Mouse (Mus musculus): ENCODE measurements at regions not wholly inside any gene's neighbourhood (a gene's known extent, or its start where the extent isn't known, plus 50 kb on each side); places are given as distances from the start of the nearest gene placed in this dataset.

GRCm38 (mm10) chr15:96031085-96031780 lies 240.6 kb downstream of the Ano6 start:
- no peak overlapping the region for H3K4me3 ChIP-seq (ENCODE audit: low read depth, low read length)
- H3K9ac ChIP-seq (ENCODE audit: low read length), result no peak overlapping the region
- ATAC-seq (replicated peaks; ENCODE audit: low FRiP score) (no peak), DNase-seq (ENCODE audit: low spot score) (no peak)
- no peaks in the 10 kb centered on the region for H3K4me1 ChIP-seq (replicated peaks; ENCODE audit: control insufficient read depth, insufficient read depth, low read length)
- H3K27me3 ChIP-seq (ENCODE audit: control insufficient read depth, insufficient read depth, low read length), result no peaks in the 10 kb centered on the region
- WGBS, result 86% methylated on average over 8 of the region's 8 CpGs
- H3K36me3 ChIP-seq (ENCODE audit: control insufficient read depth, insufficient read depth, low read length), result no peaks in the 10 kb centered on the region
- no peak overlapping the region for H3K4me2 ChIP-seq (ENCODE audit: low read depth, low read length, severe bottlenecking)
- no peaks in the 10 kb centered on the region for H3K9me3 ChIP-seq (ENCODE audit: control insufficient read depth, low read length)
- H3K27ac ChIP-seq (ENCODE audit: low read depth, low read length), result no peak overlapping the region

DNA sequence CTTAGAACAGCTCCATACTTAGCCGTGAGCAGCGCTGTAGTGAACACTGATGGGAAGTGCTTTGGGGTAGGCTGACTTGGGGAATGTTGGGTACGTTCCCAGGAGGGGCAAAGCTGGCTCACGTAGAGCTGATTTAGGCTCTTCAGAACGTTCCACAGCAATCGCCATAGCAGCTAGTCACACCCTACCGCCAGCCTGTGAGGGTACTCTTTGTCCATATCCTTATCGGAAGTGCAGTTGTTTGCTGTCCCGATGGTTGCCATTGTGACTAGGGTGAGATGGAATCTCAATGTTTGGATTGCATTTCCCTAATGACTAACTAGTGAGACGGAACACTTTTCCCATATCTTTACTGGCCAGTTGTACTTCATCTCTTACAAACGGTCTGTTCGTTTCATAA lies 244.6 kb downstream of the Ano6 start:
- Histone ChIP-seq H3K9ac (ENCODE audit: low read length) (no peak overlapping the region), H3K4me1 (replicated peaks; ENCODE audit: control insufficient read depth, insufficient read depth, low read length) (no peaks in the 10 kb centered on the region), H3K36me3 (ENCODE audit: control insufficient read depth, insufficient read depth, low read length) (no peaks in the 10 kb centered on the region), H3K27me3 (ENCODE audit: control insufficient read depth, insufficient read depth, low read length) (no peaks in the 10 kb centered on the region), H3K4me3 (ENCODE audit: low read depth, low read length) (no peak overlapping the region), H3K9me3 (ENCODE audit: control insufficient read depth, low read length) (no peaks in the 10 kb centered on the region), H3K4me2 (ENCODE audit: low read depth, low read length, severe bottlenecking) (no peak overlapping the region), H3K27ac (ENCODE audit: low read depth, low read length) (no peak overlapping the region)
- WGBS, result 85% methylated on average over 12 of the region's 12 CpGs
- no peak for DNase-seq (ENCODE audit: low spot score)
- no peak for ATAC-seq (replicated peaks; ENCODE audit: low FRiP score)

DNA sequence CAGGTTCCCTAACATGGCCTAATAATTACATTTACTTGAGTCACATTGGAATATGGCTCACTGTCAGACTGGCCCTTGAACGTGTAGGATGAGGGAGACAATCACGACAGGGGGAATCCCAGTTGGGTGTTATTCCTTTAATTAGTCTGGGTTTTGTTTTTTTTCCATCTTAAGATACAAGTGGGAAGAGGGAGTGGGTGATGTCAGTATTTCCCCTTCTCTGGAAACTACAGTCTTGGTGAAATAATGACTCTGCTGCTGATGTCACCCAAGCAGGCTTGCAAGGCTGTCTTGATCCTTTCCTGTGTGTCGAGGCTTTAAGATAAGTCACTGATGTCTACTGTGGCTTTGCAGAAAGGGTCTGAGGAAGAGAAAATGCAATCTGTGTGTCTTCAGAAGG lies 241.8 kb upstream of the Arid2 start:
- no peak for ATAC-seq (replicated peaks; ENCODE audit: low FRiP score)
- Histone ChIP-seq H3K4me1 (replicated peaks; ENCODE audit: control insufficient read depth, insufficient read depth, low read length) (no peaks in the 10 kb centered on the region), H3K4me2 (ENCODE audit: low read depth, low read length, severe bottlenecking) (no peak overlapping the region), H3K36me3 (ENCODE audit: control insufficient read depth, insufficient read depth, low read length) (no peaks in the 10 kb centered on the region), H3K9ac (ENCODE audit: low read length) (no peak overlapping the region), H3K27me3 (ENCODE audit: control insufficient read depth, insufficient read depth, low read length) (no peaks in the 10 kb centered on the region), H3K27ac (ENCODE audit: low read depth, low read length) (no peak overlapping the region), H3K4me3 (ENCODE audit: low read depth, low read length) (no peak overlapping the region), H3K9me3 (ENCODE audit: control insufficient read depth, low read length) (no peaks in the 10 kb centered on the region)
- DNase-seq (ENCODE audit: low spot score), result no peak
- WGBS, result 82% methylated on average over 3 of the region's 3 CpGs

GRCm38 (mm10) chr15:96046651-96047050 lies 240.7 kb upstream of the Arid2 start:
- Histone ChIP-seq H3K36me3 (ENCODE audit: control insufficient read depth, insufficient read depth, low read length) (no peaks in the 10 kb centered on the region), H3K4me2 (ENCODE audit: low read depth, low read length, severe bottlenecking) (no peak overlapping the region), H3K4me3 (ENCODE audit: low read depth, low read length) (no peak overlapping the region), H3K9me3 (ENCODE audit: control insufficient read depth, low read length) (no peaks in the 10 kb centered on the region), H3K4me1 (replicated peaks; ENCODE audit: control insufficient read depth, insufficient read depth, low read length) (no peaks in the 10 kb centered on the region), H3K27ac (ENCODE audit: low read depth, low read length) (no peak overlapping the region), H3K27me3 (ENCODE audit: control insufficient read depth, insufficient read depth, low read length) (no peaks in the 10 kb centered on the region), H3K9ac (ENCODE audit: low read length) (no peak overlapping the region)
- ATAC-seq (replicated peaks; ENCODE audit: low FRiP score) (no peak), DNase-seq (ENCODE audit: low spot score) (no peak)
- WGBS, result 80% methylated on average over 5 of the region's 5 CpGs

- Histone ChIP-seq H3K9me3 (ENCODE audit: control insufficient read depth, low read length) (no peaks in the 10 kb centered on the region), H3K9ac (ENCODE audit: low read length) (no peak overlapping the region), H3K27me3 (ENCODE audit: control insufficient read depth, insufficient read depth, low read length) (no peaks in the 10 kb centered on the region), H3K4me3 (ENCODE audit: low read depth, low read length) (no peak overlapping the region), H3K27ac (ENCODE audit: low read depth, low read length) (no peak overlapping the region), H3K36me3 (ENCODE audit: control insufficient read depth, insufficient read depth, low read length) (no peaks in the 10 kb centered on the region), H3K4me2 (ENCODE audit: low read depth, low read length, severe bottlenecking) (no peak overlapping the region), H3K4me1 (replicated peaks; ENCODE audit: control insufficient read depth, insufficient read depth, low read length) (no peaks in the 10 kb centered on the region)
- DNase-seq (ENCODE audit: low spot score) (no peak), ATAC-seq (replicated peaks; ENCODE audit: low FRiP score) (no peak)
- 93% methylated on average over 4 of the region's 4 CpGs for WGBS
These were observed 236.9 kb upstream of the Arid2 start for GRCm38 (mm10) chr15:96050416-96050815.

DNA sequence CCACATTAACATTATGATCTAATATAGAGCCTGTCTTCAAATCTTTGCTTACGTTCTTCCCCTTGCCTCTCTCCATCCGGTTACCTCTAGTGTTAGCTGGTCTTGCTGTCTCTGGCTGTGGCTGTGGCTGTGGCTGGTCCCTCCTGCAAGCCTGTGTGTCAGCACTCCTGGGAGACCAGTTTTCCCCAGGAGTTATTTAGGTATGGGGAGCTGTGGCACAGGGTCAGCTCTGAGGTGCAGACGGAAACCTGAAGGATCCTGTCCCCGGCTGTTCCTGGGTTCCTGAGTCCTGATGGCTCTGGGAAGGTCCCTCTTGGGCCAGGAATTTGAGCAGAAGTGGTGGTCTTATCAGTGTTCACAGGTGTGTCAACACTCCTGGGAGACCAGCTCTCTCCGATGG lies 234.7 kb upstream of the Arid2 start:
- Histone ChIP-seq H3K4me3 (ENCODE audit: low read depth, low read length) (no peak overlapping the region), H3K27ac (ENCODE audit: low read depth, low read length) (no peak overlapping the region), H3K9me3 (ENCODE audit: control insufficient read depth, low read length) (no peaks in the 10 kb centered on the region), H3K4me2 (ENCODE audit: low read depth, low read length, severe bottlenecking) (no peak overlapping the region), H3K36me3 (ENCODE audit: control insufficient read depth, insufficient read depth, low read length) (no peaks in the 10 kb centered on the region), H3K27me3 (ENCODE audit: control insufficient read depth, insufficient read depth, low read length) (no peaks in the 10 kb centered on the region), H3K9ac (ENCODE audit: low read length) (no peak overlapping the region), H3K4me1 (replicated peaks; ENCODE audit: control insufficient read depth, insufficient read depth, low read length) (no peaks in the 10 kb centered on the region)
- DNase-seq (ENCODE audit: low spot score) (no peak), ATAC-seq (replicated peaks; ENCODE audit: low FRiP score) (no peak)
- WGBS, result 93% methylated on average over 5 of the region's 5 CpGs

DNA sequence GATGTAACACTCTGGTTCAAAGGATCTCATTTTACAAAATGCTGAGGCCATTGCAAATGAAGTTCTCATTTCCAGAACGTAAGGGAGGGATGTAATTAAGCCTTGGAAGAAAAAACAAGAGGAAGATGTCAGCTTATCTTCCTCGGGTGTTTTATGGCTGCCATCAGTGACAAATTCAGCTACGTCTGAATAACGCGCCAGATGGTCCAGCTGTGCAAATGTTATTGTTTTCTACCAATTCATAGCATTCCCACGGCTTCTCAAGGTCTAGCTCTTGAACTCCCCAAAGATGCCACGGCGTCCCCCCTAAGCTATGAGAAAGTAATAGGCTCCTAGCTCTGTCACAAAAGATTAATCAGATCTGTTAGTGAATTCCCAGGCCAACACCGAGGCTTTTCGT lies 232.0 kb upstream of the Arid2 start:
- Histone ChIP-seq H3K4me1 (replicated peaks; ENCODE audit: control insufficient read depth, insufficient read depth, low read length) (no peaks in the 10 kb centered on the region), H3K27me3 (ENCODE audit: control insufficient read depth, insufficient read depth, low read length) (no peaks in the 10 kb centered on the region), H3K9me3 (ENCODE audit: control insufficient read depth, low read length) (no peaks in the 10 kb centered on the region), H3K4me2 (ENCODE audit: low read depth, low read length, severe bottlenecking) (no peak overlapping the region), H3K36me3 (ENCODE audit: control insufficient read depth, insufficient read depth, low read length) (no peaks in the 10 kb centered on the region), H3K27ac (ENCODE audit: low read depth, low read length) (no peak overlapping the region), H3K4me3 (ENCODE audit: low read depth, low read length) (no peak overlapping the region), H3K9ac (ENCODE audit: low read length) (no peak overlapping the region)
- no peak for DNase-seq (ENCODE audit: low spot score)
- WGBS, result 85% methylated on average over 10 of the region's 10 CpGs
- ATAC-seq (replicated peaks; ENCODE audit: low FRiP score), result no peak

DNA sequence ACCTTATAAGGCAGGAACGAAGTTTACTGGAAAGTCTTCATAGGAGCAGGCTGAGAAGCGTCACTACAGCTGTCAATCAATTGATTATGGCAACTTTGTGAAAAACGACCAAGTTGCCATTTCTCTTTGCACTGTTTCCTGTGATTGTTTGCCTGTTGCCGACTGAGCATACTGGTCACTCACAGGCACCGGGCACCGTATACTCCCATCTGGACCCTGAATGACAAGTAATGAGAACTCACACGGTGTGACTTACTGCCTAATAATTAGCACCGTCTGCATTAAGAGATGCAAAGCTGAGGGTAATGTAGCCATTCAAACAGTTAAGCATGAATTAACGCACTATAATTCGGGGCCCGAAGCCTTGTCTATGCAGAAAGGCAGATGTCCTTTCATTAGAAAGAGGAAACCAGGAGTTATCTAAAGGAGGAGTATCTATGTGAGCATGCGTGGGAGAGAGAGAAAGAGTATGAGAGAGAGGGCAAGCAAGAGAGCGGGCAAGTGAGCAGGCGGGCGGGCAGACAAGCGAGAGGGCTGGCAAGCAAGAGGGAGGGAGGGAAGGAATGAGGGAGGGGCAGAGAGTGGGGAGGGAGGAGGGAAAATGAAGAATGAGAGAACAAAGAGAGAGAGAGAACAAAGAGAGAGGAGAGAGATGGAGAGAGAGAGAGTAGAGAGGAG lies 231.4 kb upstream of the Arid2 start:
- no peak overlapping the region for H3K4me2 ChIP-seq (ENCODE audit: low read depth, low read length, severe bottlenecking)

GRCm38 (mm10) chr15:96059623-96060022 lies 227.7 kb upstream of the Arid2 start:
- ATAC-seq (replicated peaks; ENCODE audit: low FRiP score), result no peak
- H3K36me3 ChIP-seq (ENCODE audit: control insufficient read depth, insufficient read depth, low read length), result no peaks in the 10 kb centered on the region
- 75% methylated on average over 3 of the region's 3 CpGs for WGBS

More for the DNA sequence above, 231.4 kb upstream of the Arid2 start:
- Histone ChIP-seq H3K9ac (ENCODE audit: low read length) (no peak overlapping the region), H3K36me3 (ENCODE audit: control insufficient read depth, insufficient read depth, low read length) (no peaks in the 10 kb centered on the region), H3K4me1 (replicated peaks; ENCODE audit: control insufficient read depth, insufficient read depth, low read length) (no peaks in the 10 kb centered on the region), H3K9me3 (ENCODE audit: control insufficient read depth, low read length) (no peaks in the 10 kb centered on the region), H3K27ac (ENCODE audit: low read depth, low read length) (no peak overlapping the region), H3K4me3 (ENCODE audit: low read depth, low read length) (no peak overlapping the region), H3K27me3 (ENCODE audit: control insufficient read depth, insufficient read depth, low read length) (no peaks in the 10 kb centered on the region)
- ATAC-seq (replicated peaks; ENCODE audit: low FRiP score) (no peak), DNase-seq (ENCODE audit: low spot score) (no peak)
- 80% methylated on average over 16 of the region's 16 CpGs for WGBS

More at GRCm38 (mm10) chr15:96059623-96060022, 227.7 kb upstream of the Arid2 start:
- no peak for DNase-seq (ENCODE audit: low spot score)
- Histone ChIP-seq H3K9me3 (ENCODE audit: control insufficient read depth, low read length) (no peaks in the 10 kb centered on the region), H3K4me2 (ENCODE audit: low read depth, low read length, severe bottlenecking) (no peak overlapping the region), H3K4me3 (ENCODE audit: low read depth, low read length) (no peak overlapping the region), H3K27me3 (ENCODE audit: control insufficient read depth, insufficient read depth, low read length) (no peaks in the 10 kb centered on the region), H3K9ac (ENCODE audit: low read length) (no peak overlapping the region), H3K4me1 (replicated peaks; ENCODE audit: control insufficient read depth, insufficient read depth, low read length) (no peaks in the 10 kb centered on the region), H3K27ac (ENCODE audit: low read depth, low read length) (no peak overlapping the region)

All from forebrain, embryonic 11.5 days (tissue).